In genomic region chr10:30587037-30587436, GRCm38 (mm10) we compare ENCODE assay signal across 11 mouse cellular contexts. TPM values are rescaled to one million over a fixed set of nuclear protein-coding genes. Genes with fewer than 3 reads are reported as not detected.
DNase-seq lines count a peak whose midpoint lies in the region; ATAC-seq and TF ChIP-seq lines count a peak whose summit lies in the region.
"Had no signal": no experiment of that assay in that cellular context is flagged by ENCODE, and none has a peak within 500 bp of the region (broad histone marks: within the 10 kb centered on the region; RNA-seq: fewer than 3 reads in every experiment).

No protein-coding gene starts in this region.

- TF ChIP-seq POLR2A in CH12.LX (IDR thresholded peaks at IDR 0.05; ENCODE audit: low read depth, low read length) = no peak

- H3K9ac ChIP-seq in CH12.LX (ENCODE audit: insufficient read depth, low read depth) = no peak overlapping the region
- H3K9ac ChIP-seq: embryonic facial prominence, embryonic 12.5 days; heart, embryonic 13.5 days had no signal

- H3K27ac ChIP-seq in layer of hippocampus, adult 2 months = no peak overlapping the region
- no peak overlapping the region for H3K27ac ChIP-seq in CH12.LX (ENCODE audit: insufficient read depth, low read depth)
- H3K27ac ChIP-seq: embryonic facial prominence, embryonic 12.5 days; heart, embryonic 13.5 days had no signal

- peak; percentile 40 for TF ChIP-seq RAD21 in CH12.LX (IDR thresholded peaks at IDR 0.05; ENCODE audit: low read depth, low read length)

- peaks cover 32 to 71% of the 10 kb centered on the region in 2 experiments for H3K36me3 ChIP-seq in CH12.LX (replicated peaks in 1 of 2; ENCODE audit: control insufficient read depth in 1 of 2, insufficient read depth in 1 of 2, low read length in 1 of 2)

- peaks cover 0 to 4% of the 10 kb centered on the region in 2 experiments; a peak in 1 of 4 replicates for H3K4me1 ChIP-seq in CH12.LX (ENCODE audit: control insufficient read depth in 1 of 2, insufficient read depth in 2 of 2)
- H3K4me1 ChIP-seq: embryonic facial prominence, embryonic 12.5 days; heart, embryonic 13.5 days had no signal

- no peaks in the 10 kb centered on the region for H3K9me3 ChIP-seq in CH12.LX (replicated peaks; ENCODE audit: low read length)
- H3K9me3 ChIP-seq: embryonic facial prominence, embryonic 12.5 days; heart, embryonic 13.5 days; megakaryocyte, embryonic 14.5 days had no signal

- TF ChIP-seq CTCF in layer of hippocampus, adult 2 months (conservative IDR thresholded peaks at IDR 0.05) = peak; percentile 72
- peak in 1 of 2 experiments; percentile 39; a peak in 2 of 4 replicates for TF ChIP-seq CTCF in CH12.LX (conservative IDR thresholded peaks at IDR 0.05 in 1 of 2, IDR thresholded peaks at IDR 0.05 in 1 of 2; ENCODE audit: low read depth in 2 of 2, low read length in 2 of 2)

- no peak for TF ChIP-seq EP300 in CH12.LX (IDR thresholded peaks at IDR 0.05; ENCODE audit: low read length)

- DNase-seq in layer of hippocampus, adult 2 months (ENCODE audit: low spot score in 2 of 2) = peak in 1 of 2 experiments; percentile 39
- no peak for DNase-seq in layer of hippocampus, adult 8-10 months (ENCODE audit: low spot score in 2 of 2)
- peak; percentile 72 for DNase-seq in 416B (ENCODE audit: low read depth)
- DNase-seq in CH12.LX (ENCODE audit: extremely low read depth) = peak; percentile 26
- DNase-seq in spleen, postnatal 10 days (ENCODE audit: low spot score in 2 of 2) = no peak
- DNase-seq in gastrocnemius, postnatal 25 days = no peak
- DNase-seq: right cerebral cortex, postnatal 25 days had no signal

- no peaks in the 10 kb centered on the region for H3K27me3 ChIP-seq in CH12.LX (replicated peaks)
- H3K27me3 ChIP-seq: embryonic facial prominence, embryonic 12.5 days; heart, embryonic 13.5 days; megakaryocyte, embryonic 14.5 days had no signal

- no peak overlapping the region for H3K4me2 ChIP-seq in CH12.LX (ENCODE audit: insufficient read depth, low read depth, poor library complexity, severe bottlenecking)
- H3K4me2 ChIP-seq: embryonic facial prominence, embryonic 12.5 days; heart, embryonic 13.5 days had no signal

- H3K4me3 ChIP-seq in layer of hippocampus, adult 2 months = no peak overlapping the region
- no peak overlapping the region for H3K4me3 ChIP-seq in CH12.LX (replicated peaks in 1 of 3; ENCODE audit: low read depth in 2 of 3, low read length in 2 of 3, poor library complexity in 1 of 3)
- H3K4me3 ChIP-seq: embryonic facial prominence, embryonic 12.5 days; heart, embryonic 13.5 days; megakaryocyte, embryonic 14.5 days had no signal

- dilution Hi-C loops in CH12.LX (cut with MboI; ENCODE audit: extremely low pct_ligation_motif_present, extremely low pct_unique_long_range_greater_than_20kb, low sequenced_read_pairs) = no loop called here

- in situ Hi-C loops in CH12.LX (cut with MboI; ENCODE audit: low pct_ligation_motif_present, low pct_unique_long_range_greater_than_20kb, low sequenced_read_pairs) = no loop called here

- H3K79me2 ChIP-seq in CH12.LX (replicated peaks; ENCODE audit: control insufficient read depth, extremely low read depth, insufficient read depth, poor library complexity, severe bottlenecking) = no peaks in the 10 kb centered on the region

- ATAC-seq in granulocyte monocyte progenitor cell, adult 5-6 weeks (replicated peaks; ENCODE audit: poor library complexity, severe bottlenecking) = peak; percentile 52

TF ChIP-seq in CH12.LX, 34 proteins besides CTCF, POLR2A, EP300 and RAD21:
- TF ChIP-seq E2F4 (IDR thresholded peaks at IDR 0.05; ENCODE audit: insufficient replicate concordance, low read depth, low read length) (no peak), KAT2A (IDR thresholded peaks at IDR 0.05; ENCODE audit: insufficient replicate concordance, low read length) (no peak), MAZ (IDR thresholded peaks at IDR 0.05; ENCODE audit: low read depth, low read length) (no peak), ZNF384 (IDR thresholded peaks at IDR 0.05; ENCODE audit: low read depth, low read length) (no peak), MYC (IDR thresholded peaks at IDR 0.05; ENCODE audit: low read depth, low read length) (no peak), SMC3 (IDR thresholded peaks at IDR 0.05; ENCODE audit: low read depth, low read length) (peak; percentile 7; the same call in 1 of the 2 replicates), MAFK (IDR thresholded peaks at IDR 0.05; ENCODE audit: insufficient replicate concordance, low read length) (no peak)

RNA-seq across cellular contexts. Expression of gene Trmt11, which starts 13.5 kb away (rescaled TPM):
- 10 to 100 TPM; 10.1 to 10.9 TPM for total RNA-seq in layer of hippocampus, adult 2 months (2021)
- 10 to 100 TPM in 2 of 4 experiments, 1 to 10 TPM in 2; 9.3 to 11.3 (median 10.1) TPM for total RNA-seq in layer of hippocampus, adult 8-10 months (2022)
- 11.9 and 15.4 TPM in 2 replicates for total RNA-seq in CH12.LX (2012; rRNA removed)
- 40.3 and 45.5 TPM in 2 replicates for total RNA-seq in CH12.LX (2014; rRNA removed)
- polyA plus RNA-seq in CH12.LX (2012; ENCODE audit: insufficient read length, low read depth) = 21.1 and 24.6 TPM in 2 replicates
- 18.9 and 24.3 TPM in 2 replicates for total RNA-seq in granulocyte monocyte progenitor cell, adult 5-6 weeks (2014; fragmentation: Nextera tagmentation)
- total RNA-seq in granulocyte monocyte progenitor cell, adult 5-6 weeks (2017) = 23.4 and 28.0 TPM in 2 replicates
- total RNA-seq in gastrocnemius, postnatal 25 days (2021) = 1 to 10 TPM; 3.7 to 4.1 TPM

RNA-seq across cellular contexts. Expression of gene Hint3, which starts 42.4 kb away (rescaled TPM):
- total RNA-seq in layer of hippocampus, adult 2 months (2021) = 10 to 100 TPM; 36.3 to 38.1 TPM
- 10 to 100 TPM; 34.4 to 50.6 (median 43.7) TPM for total RNA-seq in layer of hippocampus, adult 8-10 months (2022)
- 9.7 and 14.2 TPM in 2 replicates for total RNA-seq in CH12.LX (2012; rRNA removed)
- 16.1 TPM in 2 replicates for total RNA-seq in CH12.LX (2014; rRNA removed)
- polyA plus RNA-seq in CH12.LX (2012; ENCODE audit: insufficient read length, low read depth) = 10.3 and 14.5 TPM in 2 replicates
- total RNA-seq in granulocyte monocyte progenitor cell, adult 5-6 weeks (2014; fragmentation: Nextera tagmentation) = 26.7 and 34.5 TPM in 2 replicates
- total RNA-seq in granulocyte monocyte progenitor cell, adult 5-6 weeks (2017) = 9.7 and 11.5 TPM in 2 replicates
- 10 to 100 TPM; 46.9 to 54.1 TPM for total RNA-seq in gastrocnemius, postnatal 25 days (2021)

Comparison
In these comparisons a context has a peak if more than half of its experiments do, and no peak if none do; other contexts are left out.
1. DNase-seq: peak in 416B (single experiment) and CH12.LX (single experiment); none in layer of hippocampus, adult 8-10 months (0 of 2), spleen, postnatal 10 days (0 of 2) and gastrocnemius, postnatal 25 days (single experiment).